Comparison of ENCODE assay signal across 13 mouse cellular contexts in the genomic region with DNA sequence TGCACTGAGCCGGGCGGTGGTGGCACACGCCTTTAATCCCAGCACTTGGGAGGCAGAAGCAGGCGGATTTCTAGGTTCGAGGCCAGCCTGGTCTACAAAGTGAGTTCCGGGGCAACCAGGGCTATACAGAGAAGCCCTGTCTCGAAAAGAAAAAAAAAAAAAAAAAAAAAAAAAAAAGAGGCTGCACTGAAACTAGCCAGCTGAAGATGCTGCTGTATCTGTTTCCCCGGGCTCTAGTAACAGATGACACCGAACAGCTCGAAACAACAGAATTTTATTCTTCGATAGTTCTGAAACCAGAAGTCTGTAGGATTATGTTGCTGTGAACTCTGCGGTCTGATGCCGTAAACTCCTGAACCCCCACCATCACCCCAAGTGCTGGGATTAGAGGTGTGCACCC.
"Had no signal": no experiment of that assay in that cellular context is flagged by ENCODE, and none has a peak within 500 bp of the region (broad histone marks: within the 10 kb centered on the region; RNA-seq: fewer than 3 reads in every experiment).

No protein-coding gene starts in this region.

- H3K9ac ChIP-seq: heart, embryonic 13.5 days; heart, embryonic 15.5 days; hindbrain, embryonic 15.5 days; kidney, embryonic 15.5 days; limb, embryonic 13.5 days; limb, embryonic 15.5 days; liver, embryonic 12.5 days; liver, embryonic 14.5 days had no signal

- H3K4me3 ChIP-seq: heart, embryonic 13.5 days; heart, embryonic 15.5 days; hindbrain, embryonic 13.5 days; hindbrain, embryonic 15.5 days; kidney, embryonic 15.5 days; limb, embryonic 13.5 days; limb, embryonic 15.5 days; liver, embryonic 12.5 days had no signal

- H3K4me2 ChIP-seq: heart, embryonic 11.5 days; heart, embryonic 13.5 days; heart, embryonic 15.5 days; hindbrain, embryonic 13.5 days; limb, embryonic 13.5 days; limb, embryonic 15.5 days; liver, embryonic 12.5 days had no signal

- H3K36me3 ChIP-seq: limb, embryonic 15.5 days had no signal

- H3K4me1 ChIP-seq: hindbrain, embryonic 15.5 days; limb, embryonic 15.5 days had no signal

- H3K9me3 ChIP-seq: heart, embryonic 15.5 days; hindbrain, embryonic 15.5 days; kidney, embryonic 15.5 days; limb, embryonic 15.5 days; liver, embryonic 12.5 days had no signal

- DNase-seq: gastrocnemius, postnatal 25 days had no signal

- H3K27ac ChIP-seq: heart, embryonic 13.5 days; heart, embryonic 15.5 days; hindbrain, embryonic 13.5 days; hindbrain, embryonic 15.5 days; hindbrain, postnatal 0 days; kidney, embryonic 15.5 days; kidney, postnatal 0 days; limb, embryonic 13.5 days; limb, embryonic 15.5 days; liver, embryonic 12.5 days; liver, embryonic 14.5 days had no signal

- H3K27me3 ChIP-seq: heart, embryonic 13.5 days; heart, embryonic 15.5 days; hindbrain, embryonic 13.5 days; hindbrain, embryonic 15.5 days; kidney, embryonic 15.5 days; limb, embryonic 13.5 days; limb, embryonic 15.5 days; liver, embryonic 12.5 days had no signal
